Mouse (Mus musculus): ENCODE measurements around the gene Mdm1. TPM values are rescaled to one million over a fixed set of nuclear protein-coding genes. Genes with fewer than 3 reads are reported as not detected.

The Mdm1 gene
- polyA plus RNA-seq, 1 experiment from 2014 or later = 20.4 TPM

- Histone ChIP-seq H3K9ac (ENCODE audit: low read length) (no peak overlapping the region), H3K27ac (ENCODE audit: low read depth) (no peak overlapping the region), H3K4me1 (replicated peaks; ENCODE audit: control insufficient read depth, insufficient read depth, low read length) (no peaks in the 10 kb centered on the region), H3K27me3 (replicated peaks; ENCODE audit: control insufficient read depth, insufficient read depth, low read length) (peaks cover 8% of the 10 kb centered on the region), H3K36me3 (ENCODE audit: control insufficient read depth, insufficient read depth, low read length) (no peaks in the 10 kb centered on the region), H3K9me3 (ENCODE audit: control insufficient read depth, low read length) (no peaks in the 10 kb centered on the region), H3K4me2 (ENCODE audit: low read length) (no peak overlapping the region), H3K4me3 (ENCODE audit: low read depth, low read length) (no peak overlapping the region)
- no peak for DNase-seq (ENCODE audit: low spot score)
- no peak for ATAC-seq (replicated peaks; ENCODE audit: low FRiP score, low TSS enrichment, low read depth)
- WGBS = 53% methylated on average over 2 of the region's 2 CpGs
These were observed 11.6 kb upstream of the Mdm1 start for GRCm38 (mm10) chr10:118130016-118130415.

GRCm38 (mm10) chr10:118132993-118133392 lies 8.6 kb upstream of the Mdm1 start:
- no peak overlapping the region for H3K9ac ChIP-seq (ENCODE audit: low read length)
- no peak overlapping the region for H3K4me3 ChIP-seq (ENCODE audit: low read depth, low read length)
- H3K4me1 ChIP-seq (replicated peaks; ENCODE audit: control insufficient read depth, insufficient read depth, low read length) = no peaks in the 10 kb centered on the region
- no peaks in the 10 kb centered on the region for H3K36me3 ChIP-seq (ENCODE audit: control insufficient read depth, insufficient read depth, low read length)
- H3K4me2 ChIP-seq (ENCODE audit: low read length) = peak overlapping the region; percentile 18; the same call in 1 of the 2 replicates
- peaks cover 8% of the 10 kb centered on the region for H3K27me3 ChIP-seq (replicated peaks; ENCODE audit: control insufficient read depth, insufficient read depth, low read length)
- WGBS = 57% methylated on average over 6 of the region's 6 CpGs
- ATAC-seq (replicated peaks; ENCODE audit: low FRiP score, low TSS enrichment, low read depth) = no peak
- DNase-seq (ENCODE audit: low spot score) = no peak
- H3K27ac ChIP-seq (ENCODE audit: low read depth) = no peak overlapping the region
- H3K9me3 ChIP-seq (ENCODE audit: control insufficient read depth, low read length) = no peaks in the 10 kb centered on the region

GRCm38 (mm10) chr10:118138508-118138907 lies 3.1 kb upstream of the Mdm1 start:
- DNase-seq (ENCODE audit: low spot score) (no peak), ATAC-seq (replicated peaks; ENCODE audit: low FRiP score, low TSS enrichment, low read depth) (no peak)
- Histone ChIP-seq H3K4me1 (replicated peaks; ENCODE audit: control insufficient read depth, insufficient read depth, low read length) (no peaks in the 10 kb centered on the region), H3K36me3 (ENCODE audit: control insufficient read depth, insufficient read depth, low read length) (no peaks in the 10 kb centered on the region), H3K27me3 (replicated peaks; ENCODE audit: control insufficient read depth, insufficient read depth, low read length) (no peaks in the 10 kb centered on the region), H3K27ac (ENCODE audit: low read depth) (no peak overlapping the region), H3K4me3 (ENCODE audit: low read depth, low read length) (no peak overlapping the region), H3K9me3 (ENCODE audit: control insufficient read depth, low read length) (no peaks in the 10 kb centered on the region), H3K9ac (ENCODE audit: low read length) (no peak overlapping the region), H3K4me2 (ENCODE audit: low read length) (no peak overlapping the region)
- 90% methylated on average over 11 of the region's 11 CpGs for WGBS

- no peaks in the 10 kb centered on the region for H3K4me1 ChIP-seq (replicated peaks; ENCODE audit: control insufficient read depth, insufficient read depth, low read length)
- H3K36me3 ChIP-seq (ENCODE audit: control insufficient read depth, insufficient read depth, low read length) = no peaks in the 10 kb centered on the region
- H3K9me3 ChIP-seq (ENCODE audit: control insufficient read depth, low read length) = no peaks in the 10 kb centered on the region
- no peak overlapping the region for H3K27ac ChIP-seq (ENCODE audit: low read depth)
- no peaks in the 10 kb centered on the region for H3K27me3 ChIP-seq (replicated peaks; ENCODE audit: control insufficient read depth, insufficient read depth, low read length)
- ATAC-seq (replicated peaks; ENCODE audit: low FRiP score, low TSS enrichment, low read depth) (no peak), DNase-seq (ENCODE audit: low spot score) (no peak)
- H3K4me3 ChIP-seq (ENCODE audit: low read depth, low read length) = no peak overlapping the region
- 78% methylated on average over 8 of the region's 8 CpGs for WGBS
- H3K4me2 ChIP-seq (ENCODE audit: low read length) = no peak overlapping the region
- H3K9ac ChIP-seq (ENCODE audit: low read length) = no peak overlapping the region
These were observed 1.6 kb upstream of the Mdm1 start for GRCm38 (mm10) chr10:118139837-118140570.

GRCm38 (mm10) chr10:118141884-118142801 lies 532 bp downstream of the Mdm1 start:
- no peaks in the 10 kb centered on the region for H3K27me3 ChIP-seq (replicated peaks; ENCODE audit: control insufficient read depth, insufficient read depth, low read length)
- DNase-seq (ENCODE audit: low spot score) = no peak
- 3% methylated on average over 48 of the region's 53 CpGs for WGBS
- H3K27ac ChIP-seq (ENCODE audit: low read depth) = no peak overlapping the region
- H3K4me3 ChIP-seq (ENCODE audit: low read depth, low read length) = peak overlapping the region; percentile 83
- H3K4me2 ChIP-seq (ENCODE audit: low read length) = peak overlapping the region; percentile 58
- peak overlapping the region; percentile 60 for H3K9ac ChIP-seq (ENCODE audit: low read length)
- H3K36me3 ChIP-seq (ENCODE audit: control insufficient read depth, insufficient read depth, low read length) = peaks cover 6% of the 10 kb centered on the region
- no peaks in the 10 kb centered on the region for H3K4me1 ChIP-seq (replicated peaks; ENCODE audit: control insufficient read depth, insufficient read depth, low read length)
- peak; percentile 79 for ATAC-seq (replicated peaks; ENCODE audit: low FRiP score, low TSS enrichment, low read depth)
- H3K9me3 ChIP-seq (ENCODE audit: control insufficient read depth, low read length) = no peaks in the 10 kb centered on the region

- 89% methylated on average over 5 of the region's 5 CpGs for WGBS
- DNase-seq (ENCODE audit: low spot score) (no peak), ATAC-seq (replicated peaks; ENCODE audit: low FRiP score, low TSS enrichment, low read depth) (no peak)
- Histone ChIP-seq H3K9me3 (ENCODE audit: control insufficient read depth, low read length) (no peaks in the 10 kb centered on the region), H3K27me3 (replicated peaks; ENCODE audit: control insufficient read depth, insufficient read depth, low read length) (no peaks in the 10 kb centered on the region), H3K27ac (ENCODE audit: low read depth) (no peak overlapping the region), H3K4me2 (ENCODE audit: low read length) (no peak overlapping the region), H3K4me1 (replicated peaks; ENCODE audit: control insufficient read depth, insufficient read depth, low read length) (no peaks in the 10 kb centered on the region), H3K36me3 (ENCODE audit: control insufficient read depth, insufficient read depth, low read length) (peaks cover 35% of the 10 kb centered on the region), H3K9ac (ENCODE audit: low read length) (no peak overlapping the region), H3K4me3 (ENCODE audit: low read depth, low read length) (no peak overlapping the region)
These were observed 7.8 kb downstream of the Mdm1 start for GRCm38 (mm10) chr10:118149381-118149780.

- Histone ChIP-seq H3K27me3 (replicated peaks; ENCODE audit: control insufficient read depth, insufficient read depth, low read length) (no peaks in the 10 kb centered on the region), H3K36me3 (ENCODE audit: control insufficient read depth, insufficient read depth, low read length) (peaks cover 35% of the 10 kb centered on the region), H3K4me2 (ENCODE audit: low read length) (no peak overlapping the region), H3K4me1 (replicated peaks; ENCODE audit: control insufficient read depth, insufficient read depth, low read length) (no peaks in the 10 kb centered on the region), H3K9ac (ENCODE audit: low read length) (no peak overlapping the region), H3K4me3 (ENCODE audit: low read depth, low read length) (no peak overlapping the region), H3K27ac (ENCODE audit: low read depth) (no peak overlapping the region), H3K9me3 (ENCODE audit: control insufficient read depth, low read length) (no peaks in the 10 kb centered on the region)
- WGBS = 86% methylated on average over 9 of the region's 9 CpGs
- no peak for DNase-seq (ENCODE audit: low spot score)
- ATAC-seq (replicated peaks; ENCODE audit: low FRiP score, low TSS enrichment, low read depth) = no peak
These were observed 9.3 kb downstream of the Mdm1 start for GRCm38 (mm10) chr10:118150866-118151265.

GRCm38 (mm10) chr10:118155932-118156331 lies 14.3 kb downstream of the Mdm1 start:
- Histone ChIP-seq H3K27me3 (replicated peaks; ENCODE audit: control insufficient read depth, insufficient read depth, low read length) (no peaks in the 10 kb centered on the region), H3K4me1 (replicated peaks; ENCODE audit: control insufficient read depth, insufficient read depth, low read length) (no peaks in the 10 kb centered on the region), H3K36me3 (ENCODE audit: control insufficient read depth, insufficient read depth, low read length) (peaks cover 46% of the 10 kb centered on the region), H3K27ac (ENCODE audit: low read depth) (no peak overlapping the region), H3K9ac (ENCODE audit: low read length) (no peak overlapping the region), H3K4me2 (ENCODE audit: low read length) (no peak overlapping the region), H3K9me3 (ENCODE audit: control insufficient read depth, low read length) (no peaks in the 10 kb centered on the region), H3K4me3 (ENCODE audit: low read depth, low read length) (no peak overlapping the region)
- no peak for ATAC-seq (replicated peaks; ENCODE audit: low FRiP score, low TSS enrichment, low read depth)
- no peak for DNase-seq (ENCODE audit: low spot score)

Measured in intestine, embryonic 14.5 days (tissue).